Mouse (Mus musculus) spleen, adult 18-20 months (tissue): ENCODE measurements around the gene Wfikkn2.
"Not testable (repeated sequence)": the region's sequence is repeated elsewhere in the genome, so short reads cannot be mapped to it uniquely, and the experiment has no call there.

Experiments
- DNase-seq, 2 experiments: peaks; one replicate each; pipeline ENCODE4 v3.0.0; 2022; ENCODE audit warnings: mixed read lengths in 2 of 2

The Wfikkn2 gene

DNA sequence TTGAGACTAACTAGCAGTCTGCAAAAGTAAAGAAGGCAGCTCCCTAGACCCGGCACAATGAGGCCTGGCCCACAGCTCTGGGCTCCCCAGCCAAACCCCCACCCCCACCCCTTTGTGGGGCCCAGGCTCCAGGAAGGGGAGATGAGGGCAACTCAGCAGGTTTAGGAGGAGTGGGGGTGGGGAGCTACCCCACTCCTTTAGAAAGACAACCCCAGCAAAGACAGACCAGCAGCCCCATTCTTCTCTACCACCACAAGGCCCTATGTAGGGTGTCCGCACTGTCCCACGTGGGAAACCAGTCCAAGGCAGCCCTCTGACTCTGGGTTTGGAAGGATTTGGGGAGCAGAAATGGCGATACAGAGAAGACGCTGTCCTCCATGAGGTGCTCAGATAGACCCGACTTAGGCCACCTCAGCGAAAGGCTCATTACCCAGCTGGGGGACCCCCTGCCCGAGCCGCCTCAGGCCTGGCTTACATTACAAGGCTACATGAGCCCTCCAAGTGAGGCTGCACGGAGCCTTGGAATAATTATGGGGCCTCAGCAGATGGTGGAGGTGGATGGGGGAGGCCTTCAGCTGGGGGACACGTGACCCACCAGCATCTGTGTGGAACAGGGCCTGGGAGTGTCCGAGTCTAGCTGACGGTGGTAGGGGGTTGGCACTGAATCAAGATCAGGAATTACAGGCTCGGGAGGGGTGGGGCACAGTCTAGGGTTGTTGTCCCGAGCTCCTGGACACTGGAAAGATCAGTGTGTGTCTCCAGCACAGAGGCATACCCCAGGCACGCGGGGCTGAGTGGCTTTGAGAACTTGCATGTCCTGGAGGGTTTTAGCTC, at the start of gene Wfikkn2:
Gene Wfikkn2 (minus strand): TSS at position 51 of the 834 bp plus-strand sequence.
- DNase-seq = no peak

GRCm38 (mm10) chr11:94294996-94295845, 49.4 kb upstream of the Wfikkn2 start:
- DNase-seq = no peak

- DNase-seq = no peak
Observed at GRCm38 (mm10) chr11:94290062-94290740, 44.4 kb upstream of the Wfikkn2 start.

DNA sequence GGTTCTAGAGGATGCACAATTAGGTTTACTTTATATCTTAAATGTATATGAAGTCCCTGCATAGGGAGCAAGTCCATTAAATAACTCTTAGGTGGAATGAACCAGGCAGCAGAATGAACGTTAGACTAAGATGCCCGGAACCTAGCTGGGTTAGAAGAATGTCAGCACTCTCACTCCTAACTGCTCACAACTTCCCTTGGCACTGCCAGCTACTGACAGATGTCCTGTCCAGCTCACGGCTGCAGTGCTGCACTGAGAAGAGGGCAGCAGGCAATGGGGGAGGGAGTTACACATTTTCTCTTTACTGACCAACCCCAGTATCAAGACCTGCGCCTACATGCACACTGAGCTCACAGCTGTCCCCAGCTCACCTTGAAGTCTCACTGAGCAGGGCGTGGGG, 41.3 kb upstream of the Wfikkn2 start:
- DNase-seq = no peak

DNA sequence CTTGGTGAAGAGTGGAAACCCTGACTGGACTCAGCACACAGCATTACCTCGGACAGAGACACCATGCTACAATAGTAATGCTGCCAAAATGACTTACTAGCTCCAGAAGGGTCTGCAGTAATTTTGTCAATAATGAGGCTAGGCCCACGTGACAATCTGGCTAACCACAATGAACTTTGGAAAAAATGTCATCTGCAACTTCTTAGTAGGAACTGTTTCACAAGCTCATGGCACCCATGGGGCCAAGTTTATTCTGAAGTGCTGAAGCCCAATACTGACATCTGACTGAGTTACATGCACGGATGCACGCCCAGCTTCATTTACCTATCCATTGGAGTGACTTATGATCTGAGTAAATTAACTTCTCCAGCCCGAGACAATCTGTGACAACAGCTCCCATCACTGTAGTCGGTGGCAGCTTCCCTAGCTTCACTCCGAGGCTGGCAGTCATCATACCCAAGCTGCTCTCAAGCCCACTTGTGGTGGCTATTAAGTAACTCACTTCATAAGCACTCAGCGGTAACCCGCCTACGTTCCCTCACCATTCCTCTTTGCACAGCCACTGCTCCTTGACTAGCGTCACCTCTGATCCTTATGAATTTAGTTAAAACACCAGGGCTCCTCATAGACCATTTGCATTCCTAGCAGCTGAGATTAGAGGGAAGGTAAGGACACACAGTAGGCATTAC, 40.2 kb upstream of the Wfikkn2 start:
- no peak for DNase-seq

- no peak for DNase-seq
Observed at GRCm38 (mm10) chr11:94283536-94284099, 37.8 kb upstream of the Wfikkn2 start.

DNA sequence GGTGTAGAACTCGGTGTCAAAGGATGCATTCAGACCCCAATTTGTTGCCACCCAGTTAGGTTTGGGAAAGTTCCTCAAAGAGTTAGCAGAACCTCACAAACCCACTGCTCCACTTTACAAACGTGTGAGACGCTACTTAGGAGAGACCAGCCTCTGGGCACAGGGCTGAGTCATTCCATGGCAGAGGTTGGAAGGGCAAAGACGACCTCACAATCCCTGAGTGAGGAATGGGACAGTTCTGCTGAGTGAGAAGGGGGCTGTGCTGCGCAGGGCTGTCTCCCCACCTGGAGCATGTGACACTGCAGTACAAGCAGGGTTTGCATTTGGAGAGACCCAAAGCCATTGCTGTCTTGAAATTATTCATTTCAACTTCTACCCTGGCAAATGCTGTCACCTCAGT, 36.5 kb upstream of the Wfikkn2 start:
- DNase-seq = no peak

DNA sequence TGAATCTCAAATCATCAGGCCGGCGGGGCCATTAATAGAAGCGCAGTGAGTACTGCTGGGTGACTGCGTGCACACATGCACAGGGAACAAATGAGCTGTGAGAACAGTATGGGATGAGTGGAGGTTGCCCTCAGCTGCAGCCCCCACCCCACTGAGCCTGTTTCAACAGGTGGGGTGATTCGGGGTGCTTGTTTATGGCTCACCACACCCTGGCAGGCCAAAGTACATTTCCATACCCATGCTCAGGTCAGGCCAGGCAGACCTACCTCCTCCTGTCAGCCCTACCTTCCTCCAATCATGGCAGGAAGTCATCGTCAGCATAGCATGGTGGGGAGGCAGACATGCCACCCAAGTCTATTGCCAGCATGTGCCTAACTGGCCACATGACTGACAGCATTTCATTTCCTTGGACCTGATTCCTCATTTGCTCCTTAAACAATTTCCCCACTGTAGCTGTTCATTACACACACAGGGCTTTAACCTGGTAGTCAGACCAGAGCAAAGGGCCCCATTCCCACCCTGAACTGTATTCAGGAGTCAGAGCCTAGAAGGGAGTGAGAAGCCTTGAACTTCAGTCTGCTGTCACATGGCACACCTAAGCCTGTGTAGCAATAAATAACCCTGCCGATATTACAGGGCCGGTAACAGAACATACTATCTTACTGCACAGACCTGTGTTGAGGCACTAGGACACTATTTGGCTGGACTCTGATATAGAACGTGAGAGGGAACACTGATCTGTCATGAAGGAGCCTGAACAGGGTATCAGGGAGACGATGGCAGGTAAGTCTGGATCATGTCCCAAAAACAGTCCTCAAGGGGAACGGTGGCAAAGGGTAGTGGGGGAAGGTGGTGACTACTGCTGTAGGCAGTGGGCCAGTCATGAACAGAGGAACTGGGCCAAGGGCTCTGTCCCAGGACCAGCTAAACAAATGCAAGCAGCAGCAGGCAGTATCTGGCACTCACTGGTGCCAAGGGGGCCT, 35.7 kb upstream of the Wfikkn2 start, which contains the start of gene Gm21885:
Gene Gm21885 (plus strand): TSS at position 675 of the 983 bp plus-strand sequence.
- no peak for DNase-seq

- peak; percentile 53 to 79 for DNase-seq
Observed at GRCm38 (mm10) chr11:94276869-94277337, 31.1 kb upstream of the Wfikkn2 start.

- no peak for DNase-seq
Observed at GRCm38 (mm10) chr11:94275686-94276085, 29.9 kb upstream of the Wfikkn2 start.

DNA sequence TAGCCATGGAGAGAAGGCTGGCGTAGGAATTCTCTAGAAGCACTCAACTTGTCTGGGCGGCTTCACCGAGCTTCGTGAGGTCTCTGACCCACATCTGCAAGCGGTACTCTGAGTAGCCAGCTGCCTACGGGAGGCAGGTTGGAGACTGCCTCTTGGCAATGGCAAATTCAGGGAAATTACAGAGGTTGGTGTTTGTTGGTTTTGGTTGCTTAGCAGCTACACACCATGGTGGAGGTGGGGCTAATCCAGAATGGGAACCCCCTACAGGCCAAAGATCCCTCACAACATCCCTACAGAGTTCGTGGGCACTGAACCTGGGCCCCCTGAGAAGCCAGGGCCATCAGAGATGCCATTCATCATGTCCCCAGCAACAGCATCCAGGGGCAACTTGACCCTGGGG, 29.4 kb upstream of the Wfikkn2 start:
- DNase-seq = no peak

GRCm38 (mm10) chr11:94274206-94274867, 28.5 kb upstream of the Wfikkn2 start:
- DNase-seq = no peak

DNA sequence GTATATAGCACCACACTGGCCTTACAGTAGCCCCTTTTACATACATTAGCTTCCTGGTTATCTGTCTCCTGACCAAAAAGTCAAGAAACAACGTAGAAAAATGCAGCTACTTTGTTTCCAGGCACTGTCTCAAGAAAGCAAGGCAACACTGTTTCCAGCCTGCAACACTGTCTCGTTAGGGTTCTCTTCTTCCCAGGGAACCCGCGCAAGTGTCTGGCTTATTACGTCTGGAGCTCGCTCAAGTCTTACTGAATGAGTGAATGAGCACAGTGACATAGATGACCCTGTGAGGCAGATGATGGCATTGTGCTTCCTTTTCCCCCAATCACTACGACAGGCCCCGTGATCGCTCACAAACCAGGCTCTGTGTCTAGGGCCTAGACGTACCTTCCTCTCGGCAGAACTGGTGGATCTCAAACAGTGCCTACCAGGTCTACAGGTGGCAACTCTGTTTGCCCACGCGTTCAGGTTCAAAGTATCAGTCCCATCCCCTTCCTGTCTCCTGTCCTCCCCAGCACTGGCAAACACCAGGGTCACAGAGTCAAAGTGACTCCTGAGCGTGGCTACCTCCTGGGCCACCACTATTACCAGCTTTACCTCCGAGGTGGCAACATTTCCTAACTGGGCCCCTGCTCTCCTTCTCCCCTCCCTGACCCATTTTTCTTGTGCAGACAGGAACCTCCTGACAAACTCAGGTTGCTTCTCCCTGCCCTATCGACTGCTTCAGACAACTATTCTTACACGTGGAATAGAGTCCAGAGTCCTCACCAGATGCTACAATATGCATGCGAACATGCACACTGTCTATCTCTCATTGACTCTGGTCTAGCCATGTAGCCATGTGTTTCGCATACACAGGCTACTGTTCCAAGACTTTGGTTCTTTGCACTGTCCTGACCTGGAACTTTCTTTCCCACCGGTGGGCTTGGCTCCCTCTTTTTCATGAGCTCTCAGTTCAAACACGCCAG, 27.4 kb upstream of the Wfikkn2 start:
- no peak for DNase-seq

DNA sequence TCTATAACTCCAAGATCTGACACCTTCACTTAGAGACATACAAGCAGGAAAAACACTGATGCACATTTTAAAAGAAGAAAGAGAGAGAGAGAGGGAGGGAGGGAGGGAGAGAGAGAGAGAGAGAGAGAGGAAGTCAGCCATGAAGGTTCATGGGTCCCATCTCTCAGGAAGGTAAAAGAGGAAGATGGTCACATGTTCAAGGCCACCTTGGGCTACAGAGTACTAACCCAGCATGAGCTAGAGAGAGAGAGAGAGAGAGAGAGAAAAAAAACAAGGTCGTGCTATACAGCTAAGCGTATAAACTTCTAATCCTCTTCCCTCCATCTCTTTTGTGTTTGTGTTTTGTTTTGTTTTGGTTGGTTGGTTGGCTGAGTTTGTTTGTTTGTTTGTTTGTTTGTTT, 25.2 kb upstream of the Wfikkn2 start:
- DNase-seq = no peak

- DNase-seq = no peak
Observed at GRCm38 (mm10) chr11:94269906-94270305, 24.1 kb upstream of the Wfikkn2 start.

DNA sequence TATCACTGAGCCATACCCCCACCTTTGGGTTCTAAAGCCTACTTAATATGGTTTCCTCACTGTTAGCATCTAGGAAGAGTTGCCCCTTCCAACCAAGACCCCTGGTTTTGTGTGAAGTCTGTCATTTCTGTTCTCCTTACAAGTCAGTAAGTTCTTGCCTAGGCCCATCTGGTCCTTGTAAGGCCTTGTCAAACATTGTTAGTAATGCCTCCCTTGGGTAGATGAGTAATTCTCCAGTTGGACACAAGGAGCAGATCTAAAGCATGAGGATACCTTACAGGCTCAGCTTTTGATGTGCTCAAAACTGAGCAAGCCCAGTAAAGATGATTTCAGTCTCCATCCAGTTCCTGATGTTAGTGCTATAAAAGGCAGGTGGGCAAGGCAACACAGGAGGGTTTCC, 23.0 kb upstream of the Wfikkn2 start:
- DNase-seq = no peak

DNA sequence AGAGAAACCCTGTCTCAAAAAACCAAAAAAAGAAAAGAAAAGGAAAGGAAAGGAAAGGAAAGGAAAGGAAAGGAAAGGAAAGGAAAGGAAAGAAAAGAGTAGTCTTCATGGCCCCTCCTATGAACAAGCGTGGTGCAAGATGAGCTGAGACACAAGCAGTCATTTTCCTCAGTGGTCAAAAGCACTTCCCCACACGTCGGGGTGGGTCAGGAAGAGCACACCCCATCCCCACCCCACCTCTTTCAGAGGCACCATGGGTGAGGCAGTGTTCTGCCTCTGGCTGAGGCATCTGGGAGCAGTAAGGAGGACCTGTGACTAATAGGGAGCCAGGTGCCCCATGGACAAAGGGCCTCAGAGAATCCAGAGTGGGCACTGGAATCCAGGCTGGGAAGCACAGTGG, 20.4 kb upstream of the Wfikkn2 start:
- not testable (repeated sequence) for DNase-seq

DNA sequence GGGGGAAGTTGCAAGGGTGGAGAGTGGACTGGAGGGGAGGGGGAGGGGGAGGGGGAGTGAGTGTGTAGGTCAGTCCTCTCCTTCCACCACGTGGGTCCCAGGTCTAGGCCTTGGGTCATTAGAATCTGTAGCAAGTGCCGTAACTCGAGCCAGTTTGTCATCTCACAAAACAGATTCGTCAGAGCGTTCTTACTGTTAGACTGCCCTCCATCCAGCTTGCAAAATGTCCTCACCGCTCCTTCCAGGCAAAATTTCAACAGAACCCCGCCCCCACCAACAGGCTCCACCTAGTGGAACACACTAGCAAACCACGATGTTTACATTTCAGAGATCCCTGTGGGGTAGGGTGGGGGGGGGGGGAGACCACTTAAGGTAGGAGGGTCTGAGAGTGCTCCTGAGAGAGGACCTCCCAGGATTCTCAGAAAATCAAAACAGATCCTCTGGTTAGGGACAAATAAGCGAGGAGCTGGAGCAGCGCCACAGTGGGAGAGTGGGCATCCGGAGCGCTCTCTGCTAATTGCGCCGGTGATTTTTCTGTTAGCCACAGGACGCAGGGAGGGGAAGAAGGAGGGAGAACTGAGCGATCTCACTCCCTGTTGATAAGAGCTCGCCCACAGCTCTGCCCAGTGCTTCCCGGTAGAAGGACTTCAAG, 19.5 kb upstream of the Wfikkn2 start:
- peak in 1 of 2 experiments; percentile 13 for DNase-seq
